ENCODE assay signal across 29 mouse cellular contexts in genomic region chr10:57636970-57637369, GRCm38 (mm10). TPM values are rescaled to one million over a fixed set of nuclear protein-coding genes. Genes with fewer than 3 reads are reported as not detected.
DNase-seq lines count a peak whose midpoint lies in the region; ATAC-seq and TF ChIP-seq lines count a peak whose summit lies in the region.
"Had no signal": no experiment of that assay in that cellular context is flagged by ENCODE, and none has a peak within 500 bp of the region (broad histone marks: within the 10 kb centered on the region; RNA-seq: fewer than 3 reads in every experiment).

No protein-coding gene starts in this region.

- H3K4me3 ChIP-seq in cerebellum, adult 2 months (replicated peaks; ENCODE audit: insufficient read depth, low read depth, low read length), result no peak overlapping the region
- peak overlapping the region; percentile 15 for H3K4me3 ChIP-seq in megakaryocyte, embryonic 14.5 days (replicated peaks)
- no peak overlapping the region for H3K4me3 ChIP-seq in heart, embryonic 11.5 days (ENCODE audit: low read depth, low read length)
- H3K4me3 ChIP-seq: heart, embryonic 13.5 days; kidney, embryonic 15.5 days; liver, embryonic 13.5 days had no signal

- no peak for TF ChIP-seq CTCF in cerebellum, adult 2 months (IDR thresholded peaks at IDR 0.05; ENCODE audit: borderline replicate concordance, insufficient read depth, low read depth, low read length)

- no peak for TF ChIP-seq POLR2A in cerebellum, adult 2 months (IDR thresholded peaks at IDR 0.05; ENCODE audit: borderline replicate concordance, insufficient read depth, low read length)

- no peak for ATAC-seq in heart, embryonic 11.5 days (replicated peaks; ENCODE audit: insufficient number of reproducible peaks, low FRiP score, low TSS enrichment)
- ATAC-seq: forebrain, embryonic 14.5 days; hindbrain, embryonic 16.5 days; Patski had no signal

- 0 out of 2 replicates have a peak overlapping the region, but pooled peaks have one; percentile 55 for H3K27ac ChIP-seq in cerebellum, adult 2 months (ENCODE audit: insufficient read depth, low read length)
- no peak overlapping the region for H3K27ac ChIP-seq in heart, embryonic 11.5 days (ENCODE audit: low read depth, low read length)
- H3K27ac ChIP-seq: heart, embryonic 13.5 days; kidney, embryonic 15.5 days; liver, embryonic 13.5 days had no signal

- 9% methylated on average over 4 of the region's 4 CpGs for WGBS in cerebellum, adult 2 months
- 21% methylated on average over 4 of the region's 4 CpGs for whole genome bisulfite sequencing in heart, embryonic 11.5 days (ENCODE audit: insufficient replicate concordance)

- H3K9ac ChIP-seq in heart, embryonic 11.5 days (ENCODE audit: low read depth, low read length), result no peak overlapping the region
- H3K9ac ChIP-seq: heart, embryonic 13.5 days; kidney, embryonic 15.5 days; liver, embryonic 13.5 days had no signal

- no peaks in the 10 kb centered on the region for H3K36me3 ChIP-seq in megakaryocyte, embryonic 14.5 days (replicated peaks; ENCODE audit: low read length)
- H3K36me3 ChIP-seq in heart, embryonic 11.5 days (ENCODE audit: control insufficient read depth, insufficient read depth, low read length), result no peaks in the 10 kb centered on the region
- H3K36me3 ChIP-seq: G1E; heart, embryonic 13.5 days; kidney, embryonic 15.5 days; liver, embryonic 13.5 days had no signal

- H3K4me2 ChIP-seq in heart, embryonic 11.5 days, result no peak overlapping the region
- H3K4me2 ChIP-seq: heart, embryonic 13.5 days; kidney, embryonic 15.5 days; liver, embryonic 13.5 days had no signal

- DNase-seq in cerebellum, adult 2 months, result no peak
- no peak for DNase-seq in cerebellum, adult 18-20 months
- DNase-seq in lung, postnatal 36 days, result peak; percentile 17
- DNase-seq in lung, postnatal 14 days, result no peak
- no peak for DNase-seq in heart, adult 9 months (ENCODE audit: low spot score in 2 of 2)
- DNase-seq in ovary, postnatal 36 days (ENCODE audit: low spot score), result no peak
- DNase-seq: adrenal gland, postnatal 14 days; cerebellum, adult 8-10 months; gastrocnemius, postnatal 14 days; heart, adult 11 months; heart, postnatal 10 days; kidney, adult 18-20 months; kidney, postnatal 4 days; layer of hippocampus, postnatal 36 days; left cerebral cortex, postnatal 4 days; liver, embryonic 13.5 days; lung, adult 2 months; midbrain, embryonic 14.5 days; right cerebral cortex, postnatal 25 days; thymus, adult 18-20 months; thymus, postnatal 36 days had no signal

- H3K27me3 ChIP-seq in cerebellum, adult 2 months (ENCODE audit: control insufficient read depth, insufficient read depth, low read length), result no peaks in the 10 kb centered on the region
- peaks cover 8% of the 10 kb centered on the region for H3K27me3 ChIP-seq in megakaryocyte, embryonic 14.5 days (replicated peaks)
- H3K27me3 ChIP-seq in heart, embryonic 11.5 days (ENCODE audit: control insufficient read depth, insufficient read depth, low read length), result peaks cover 7% of the 10 kb centered on the region

- H3K9me3 ChIP-seq in megakaryocyte, embryonic 14.5 days, result no peaks in the 10 kb centered on the region
- H3K9me3 ChIP-seq in heart, embryonic 11.5 days (replicated peaks; ENCODE audit: control insufficient read depth, low read length), result no peaks in the 10 kb centered on the region
- H3K9me3 ChIP-seq: G1E; heart, embryonic 13.5 days; kidney, embryonic 15.5 days; liver, embryonic 13.5 days had no signal

- peaks cover 20% of the 10 kb centered on the region for H3K4me1 ChIP-seq in cerebellum, adult 2 months (ENCODE audit: control insufficient read depth, insufficient read depth, low read length)
- peaks cover 21% of the 10 kb centered on the region for H3K4me1 ChIP-seq in megakaryocyte, embryonic 14.5 days
- H3K4me1 ChIP-seq in heart, embryonic 11.5 days (ENCODE audit: control insufficient read depth, insufficient read depth, low read length), result no peaks in the 10 kb centered on the region
- H3K4me1 ChIP-seq: liver, embryonic 13.5 days had no signal

RNA-seq across cellular contexts. Expression of gene Pkib, which starts 5.2 kb away (rescaled TPM):
- 89.3 and 98.1 TPM in 2 replicates for polyA plus RNA-seq in cerebellum, adult 2 months (2012; rRNA removed)
- 1.1 TPM in 1 of 2 replicates, not detected in the other for polyA plus RNA-seq in megakaryocyte, embryonic 14.5 days (2012; ENCODE audit: insufficient read depth, low replicate concordance)
- polyA plus RNA-seq in heart, embryonic 11.5 days (2014; fragmentation: Nextera tagmentation; extraction: Ambion mirVana), result 1.7 and 1.8 TPM in 2 replicates
- polyA plus RNA-seq: G1E had no signal

Comparison
In these comparisons a context has a peak if more than half of its experiments do, and no peak if none do; other contexts are left out.
1. RNA of gene Pkib, which starts 5.2 kb away (polyA plus RNA-seq): 89.3 to 98.1 TPM in cerebellum, adult 2 months; 1.7 to 1.8 TPM in heart, embryonic 11.5 days and 1.1 TPM in megakaryocyte, embryonic 14.5 days; every median in the first group is over 10 times any median in the second.